Comparison of ENCODE assay signal across 15 mouse cellular contexts in genomic region chr7:64369841-64370240, GRCm38 (mm10).
"Had no signal": no experiment of that assay in that cellular context is flagged by ENCODE, and none has a peak within 500 bp of the region (broad histone marks: within the 10 kb centered on the region; RNA-seq: fewer than 3 reads in every experiment).

No protein-coding gene starts in this region.

- H3K4me1 ChIP-seq: stomach, embryonic 15.5 days had no signal

- DNase-seq: lung, adult 18-20 months; lung, embryonic 14.5 days; lung, postnatal 10 days; lung, postnatal 36 days; right cerebral cortex, postnatal 14 days; thymus, adult 2 months; thymus, postnatal 25 days; thymus, postnatal 4 days had no signal

- H3K27ac ChIP-seq: macrophage; midbrain, embryonic 13.5 days; midbrain, embryonic 15.5 days; neural tube, embryonic 12.5 days; stomach, embryonic 15.5 days; stomach, postnatal 0 days had no signal

- H3K4me3 ChIP-seq: megakaryocyte, embryonic 14.5 days; midbrain, embryonic 13.5 days; midbrain, embryonic 15.5 days; neural tube, embryonic 12.5 days; stomach, embryonic 15.5 days had no signal
